Mouse (Mus musculus) ZHBTc4 (cell line): Measurements from ENCODE around the gene BC051019.

Source experiments
- DNase-seq: peaks from one replicate; pipeline ENCODE4 v3.0.0-alpha.2; 2011; ENCODE audit warnings: low read depth, low spot score

The BC051019 gene

GRCm38 (mm10) chr7:109708961-109709382, 14.7 kb downstream of the BC051019 start:
- peak; percentile 32 for DNase-seq

- DNase-seq, result peak; percentile 55
These were observed 16.4 kb downstream of the BC051019 start for GRCm38 (mm10) chr7:109707023-109707785.

DNA sequence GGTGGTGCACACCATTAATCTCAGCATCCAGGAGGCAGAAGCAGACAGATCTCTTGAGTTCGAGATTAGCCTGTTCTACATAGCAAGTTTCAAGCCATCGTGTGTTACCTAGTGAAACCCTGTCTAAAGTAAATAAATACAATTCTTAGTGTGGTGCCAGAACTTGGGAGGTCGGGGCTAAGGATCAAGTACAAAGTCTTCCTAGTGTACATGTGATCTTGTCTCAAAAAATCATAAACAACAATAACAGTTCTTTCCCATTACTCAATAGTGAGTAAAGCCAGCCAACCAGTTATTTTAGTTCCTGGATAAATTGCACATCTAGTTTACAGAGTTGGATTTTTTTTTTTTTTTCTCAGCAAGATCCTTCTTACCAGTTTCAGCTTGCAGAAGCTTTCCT, 19.2 kb downstream of the BC051019 start:
- DNase-seq, result no peak

DNA sequence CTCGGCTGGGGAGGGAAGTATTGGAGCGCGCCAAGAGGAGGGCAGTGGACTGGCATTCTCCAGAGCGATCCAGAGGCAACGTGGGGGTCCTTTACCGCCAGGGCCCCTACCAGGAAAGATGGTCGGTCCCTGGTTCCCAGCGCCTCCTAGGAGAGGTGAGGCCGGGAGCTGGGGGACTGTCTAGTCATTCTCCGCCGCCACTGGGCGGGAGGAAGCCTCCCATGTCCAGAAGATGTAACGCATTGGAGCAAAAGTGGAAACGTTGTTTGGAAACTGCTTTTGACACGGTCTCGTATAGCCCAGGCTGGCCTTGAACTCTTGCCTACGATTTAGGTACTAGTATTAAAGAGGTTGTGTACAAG, 19.7 kb downstream of the BC051019 start:
- DNase-seq, result no peak

GRCm38 (mm10) chr7:109703190-109704015, 20.2 kb downstream of the BC051019 start, which contains the start of the genes St5 and Akip1:
Gene St5 (minus strand): TSS chr7:109703605.
Gene Akip1 (plus strand): TSS chr7:109703690.
- peak; percentile 99 for DNase-seq

DNA sequence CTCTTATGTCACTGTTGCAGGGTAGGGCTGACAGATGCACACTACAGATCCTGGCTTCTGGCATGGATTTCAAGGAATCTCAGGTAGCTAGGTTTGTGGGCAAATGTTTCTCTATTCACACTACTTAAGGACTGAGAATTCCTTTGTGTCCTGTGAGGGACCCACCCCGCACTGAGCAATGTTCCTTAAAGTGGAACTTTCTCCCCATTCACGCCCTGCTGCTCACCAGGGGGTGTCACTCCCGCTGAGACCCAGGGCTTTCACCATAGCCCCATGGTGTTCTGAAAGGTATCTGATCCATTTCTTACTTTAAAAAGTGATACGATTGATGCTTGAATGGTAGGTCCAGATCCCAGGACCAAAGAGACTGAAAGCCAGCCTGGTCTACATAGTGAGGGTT, 20.9 kb downstream of the BC051019 start:
- peak; percentile 83 for DNase-seq

GRCm38 (mm10) chr7:109700213-109700612, 23.4 kb downstream of the BC051019 start:
- peak; percentile 86 for DNase-seq

- DNase-seq, result peak; percentile 85
These were observed 28.3 kb downstream of the BC051019 start for GRCm38 (mm10) chr7:109695339-109695726.

GRCm38 (mm10) chr7:109694576-109695338, 28.9 kb downstream of the BC051019 start:
- DNase-seq, result peak; percentile 64

GRCm38 (mm10) chr7:109690961-109691360, 32.7 kb downstream of the BC051019 start:
- no peak for DNase-seq

DNA sequence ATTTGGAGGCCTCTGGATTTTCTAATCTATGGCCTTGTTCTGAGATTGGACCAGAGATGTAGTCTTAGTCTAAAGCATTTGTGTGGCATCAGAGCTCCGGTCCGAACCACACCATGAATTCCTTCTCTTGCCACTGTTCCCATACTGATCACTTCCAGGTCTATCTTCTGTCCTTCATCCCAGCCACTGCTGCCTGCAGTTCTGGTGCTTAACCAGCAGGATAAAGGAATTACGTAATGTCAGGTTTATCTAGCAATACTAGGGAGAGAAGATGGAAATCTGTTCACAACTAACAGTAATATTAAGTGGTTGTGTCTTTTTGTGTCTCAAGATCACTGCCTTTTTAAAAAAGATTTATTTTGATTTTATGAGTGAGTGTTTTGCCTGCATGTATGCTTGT, 33.5 kb downstream of the BC051019 start:
- DNase-seq, result peak; percentile 42

DNA sequence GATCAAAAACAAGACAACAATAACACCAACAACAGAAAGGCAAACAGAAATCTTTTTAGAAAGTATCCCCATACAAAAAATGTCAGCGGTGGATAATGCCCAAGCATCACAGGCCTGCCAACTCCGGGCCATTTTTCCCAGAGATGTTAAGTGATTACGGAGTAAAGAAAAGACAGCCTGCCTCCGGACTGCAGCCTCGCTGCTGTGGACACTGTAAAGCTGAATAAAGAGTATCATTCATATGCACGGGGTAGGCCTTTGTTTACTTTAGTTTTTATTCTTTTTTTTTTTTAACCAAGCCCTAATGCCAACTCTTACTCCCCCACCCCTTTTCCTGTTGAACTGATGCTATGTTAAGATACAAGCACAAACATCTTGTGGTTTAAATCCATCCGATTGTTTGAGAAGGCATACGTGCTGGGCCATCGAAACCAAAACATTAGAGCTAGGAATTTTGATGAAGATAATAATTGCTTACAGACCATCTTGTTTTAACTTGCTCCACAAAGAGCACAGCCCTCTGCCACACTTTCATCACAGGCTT, 37.0 kb downstream of the BC051019 start:
- DNase-seq, result no peak

DNA sequence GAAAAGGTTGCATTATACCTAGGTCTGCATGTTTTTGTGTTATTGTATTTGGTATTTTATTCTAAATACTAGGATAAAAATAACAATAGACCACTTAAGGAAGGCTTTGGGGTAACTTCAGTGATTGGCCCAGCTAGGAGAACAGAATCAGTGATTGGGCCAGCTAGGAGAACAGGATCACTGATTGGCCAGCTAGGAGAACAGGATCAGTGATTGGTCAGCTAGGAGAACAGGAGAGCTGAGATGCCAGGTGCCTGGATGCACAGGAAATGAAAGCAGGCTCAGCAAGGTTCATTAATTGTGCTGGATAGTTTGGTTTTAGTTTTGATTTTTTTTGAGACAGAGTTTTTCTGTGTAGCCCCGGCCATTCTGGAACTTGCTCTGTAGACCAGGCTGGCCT, 42.8 kb downstream of the BC051019 start:
- peak; percentile 25 for DNase-seq

GRCm38 (mm10) chr7:109680284-109680683, 43.4 kb downstream of the BC051019 start:
- DNase-seq, result no peak

- DNase-seq, result no peak
These were observed 48.6 kb downstream of the BC051019 start for GRCm38 (mm10) chr7:109674944-109675628.

- DNase-seq, result peak; percentile 72
These were observed 51.8 kb downstream of the BC051019 start for GRCm38 (mm10) chr7:109671581-109672471.

DNA sequence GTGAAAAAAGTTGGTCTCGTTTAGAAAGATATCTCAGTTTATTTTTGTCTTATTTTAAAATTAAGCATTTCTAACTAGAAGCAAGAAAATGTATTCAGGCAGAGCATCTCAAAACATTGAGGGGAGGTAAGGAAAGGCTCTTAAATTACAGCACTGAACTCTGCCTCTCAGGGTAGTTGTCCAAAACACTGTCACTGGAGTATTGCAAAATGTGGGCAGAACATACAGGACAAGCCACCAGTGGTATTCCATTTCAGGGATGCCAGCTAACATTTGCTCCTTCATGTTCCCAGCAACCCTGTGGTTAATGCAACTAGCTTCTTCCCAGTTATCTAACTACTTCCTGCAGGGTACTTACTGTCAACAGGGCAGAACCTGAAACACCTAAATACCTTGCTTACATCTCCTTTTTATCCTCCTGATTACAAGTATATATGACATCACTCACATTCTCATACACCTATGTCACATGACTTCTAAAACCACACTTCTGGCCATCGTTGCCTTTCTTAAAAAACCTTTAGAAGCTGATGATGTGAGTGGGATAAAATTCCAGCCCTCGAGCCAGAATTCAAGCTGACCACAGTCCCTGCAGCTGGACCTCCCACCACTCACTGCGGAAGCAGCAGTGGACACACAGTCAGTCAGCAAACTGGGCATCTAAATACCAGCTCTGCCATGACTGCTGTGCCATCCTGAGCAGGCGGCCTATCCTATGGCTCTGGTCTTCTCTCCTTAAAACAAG, 54.1 kb downstream of the BC051019 start:
- no peak for DNase-seq

DNA sequence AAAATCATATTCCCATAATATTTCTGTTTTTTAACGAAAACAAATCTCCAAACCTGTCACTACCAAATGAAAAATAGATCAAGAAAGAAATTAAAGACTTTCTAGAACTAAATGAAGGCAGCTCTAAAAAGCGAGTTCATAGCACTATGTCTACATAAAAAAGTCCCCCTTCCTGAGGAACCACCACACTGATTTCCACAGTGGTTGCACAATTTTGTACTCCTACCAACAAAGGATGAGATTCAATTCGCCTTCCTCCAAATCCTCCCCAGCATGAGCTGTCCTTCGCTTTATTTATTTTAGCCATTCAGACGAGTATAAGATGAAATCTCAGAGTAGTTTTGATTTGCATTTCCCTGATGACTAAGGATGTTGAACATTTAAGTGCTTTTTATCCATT, 57.0 kb downstream of the BC051019 start:
- DNase-seq, result no peak

- DNase-seq, result no peak
These were observed 61.0 kb downstream of the BC051019 start for GRCm38 (mm10) chr7:109662626-109663025.
